Mouse (Mus musculus): Measurements from ENCODE around the gene Gli3.

The Gli3 gene

DNA sequence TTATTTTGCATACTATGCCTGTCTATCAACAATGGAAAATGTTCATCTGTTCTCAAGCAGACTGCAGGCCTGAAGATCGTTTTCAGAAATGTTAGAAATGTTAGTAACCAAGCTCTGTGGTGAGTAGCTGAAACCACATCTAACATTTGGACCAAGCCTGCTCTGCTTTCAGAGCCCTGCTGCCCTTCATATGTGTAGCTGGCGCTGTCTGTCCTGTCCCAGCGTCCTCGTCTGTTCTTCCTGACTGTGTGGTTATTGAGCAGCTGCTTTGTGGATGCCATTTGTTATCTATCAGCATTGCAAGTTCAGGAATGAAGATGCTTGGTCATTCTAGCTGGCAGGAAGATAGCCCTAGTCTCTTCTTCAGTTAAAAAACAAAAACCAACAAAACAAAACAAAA lies 35.3 kb downstream of the Gli3 start:
- no peak for DNase-seq

DNA sequence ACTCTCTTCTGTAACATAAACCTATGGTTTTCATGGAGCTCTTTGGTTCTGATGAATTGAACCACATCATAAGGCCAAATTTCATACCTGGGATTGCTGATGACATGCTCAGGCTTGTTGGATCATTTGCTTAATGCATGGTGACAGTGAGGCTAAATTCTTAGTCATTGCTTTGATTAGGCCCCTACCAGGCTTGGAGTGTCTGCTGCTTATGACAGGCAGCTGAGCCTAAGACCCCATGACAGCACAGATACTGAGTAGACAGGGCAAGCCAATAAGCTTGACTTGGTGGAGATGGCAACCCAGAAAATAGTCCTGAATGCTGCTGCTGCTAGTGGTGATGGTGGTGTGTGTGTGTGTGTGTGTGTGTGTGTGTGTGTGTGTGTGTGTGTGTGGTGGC lies 47.9 kb downstream of the Gli3 start:
- DNase-seq: no peak

DNA sequence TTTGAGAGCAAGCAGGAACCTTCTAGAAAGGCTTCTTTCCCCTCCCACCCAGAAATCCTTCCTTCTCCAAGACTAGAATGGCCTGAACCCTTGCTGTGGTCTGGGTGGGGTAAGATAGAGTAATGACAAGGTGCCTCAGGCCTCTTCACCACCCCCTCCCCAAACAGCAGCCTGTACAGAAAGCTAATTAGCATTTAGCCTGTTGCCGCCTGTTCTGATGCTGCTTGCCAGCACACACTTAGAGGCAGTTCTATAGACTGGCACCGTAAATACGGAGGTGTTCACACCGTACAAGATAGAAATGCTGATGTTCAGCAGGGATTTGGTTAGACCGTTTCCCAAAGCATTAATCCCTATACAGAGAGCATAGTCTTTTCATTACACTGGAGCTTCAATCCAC lies 50.1 kb downstream of the Gli3 start:
- no peak for DNase-seq

GRCm38 (mm10) chr13:15514082-15514481 lies 51.0 kb downstream of the Gli3 start:
- DNase-seq: no peak

- no peak for DNase-seq
Measured at GRCm38 (mm10) chr13:15517048-15517760, 54.2 kb downstream of the Gli3 start.

- no peak for DNase-seq
Measured at GRCm38 (mm10) chr13:15520353-15520752, 57.3 kb downstream of the Gli3 start.

- DNase-seq: no peak
Measured at GRCm38 (mm10) chr13:15522153-15522552, 59.1 kb downstream of the Gli3 start.

DNA sequence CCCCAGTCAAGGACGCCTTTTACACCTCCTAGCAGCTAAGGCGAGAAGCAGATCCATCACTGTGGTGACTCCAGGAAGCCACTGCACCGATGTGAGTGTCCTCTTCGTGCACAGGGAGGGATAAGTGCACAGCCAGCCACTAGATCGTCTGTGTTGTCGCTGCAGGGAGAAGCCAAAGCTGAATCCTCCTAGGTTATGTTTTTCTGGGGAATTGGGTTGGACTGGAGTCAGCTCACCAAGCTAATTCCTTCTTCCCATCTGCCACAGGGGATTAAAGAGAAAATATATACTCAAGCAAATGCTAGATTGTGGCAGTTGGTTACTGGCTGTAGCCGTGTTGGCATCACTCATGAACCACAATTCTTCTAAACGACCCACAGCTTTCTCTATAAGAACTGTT lies 61.2 kb downstream of the Gli3 start:
- no peak for DNase-seq

DNA sequence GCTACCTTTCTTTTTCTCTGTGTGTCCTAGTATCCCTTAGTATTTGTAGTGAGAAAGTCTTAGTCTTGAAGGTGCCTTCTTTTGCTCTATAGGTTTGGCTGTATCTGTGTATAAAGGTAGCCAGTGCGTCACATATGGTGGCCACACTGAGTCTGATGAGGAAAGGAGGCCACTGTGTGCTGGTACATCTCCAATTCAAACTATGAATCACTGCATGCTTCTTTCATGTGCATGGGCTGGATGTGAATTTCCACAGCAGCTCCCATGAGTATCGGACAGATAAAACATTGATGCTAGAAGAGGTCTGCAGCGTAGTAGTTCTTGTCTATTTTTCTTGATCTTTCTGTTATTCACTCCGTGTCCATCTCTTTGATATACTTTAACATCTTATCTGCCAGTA lies 63.7 kb downstream of the Gli3 start:
- DNase-seq: no peak

GRCm38 (mm10) chr13:15531568-15531967 lies 68.5 kb downstream of the Gli3 start:
- DNase-seq: no peak

DNA sequence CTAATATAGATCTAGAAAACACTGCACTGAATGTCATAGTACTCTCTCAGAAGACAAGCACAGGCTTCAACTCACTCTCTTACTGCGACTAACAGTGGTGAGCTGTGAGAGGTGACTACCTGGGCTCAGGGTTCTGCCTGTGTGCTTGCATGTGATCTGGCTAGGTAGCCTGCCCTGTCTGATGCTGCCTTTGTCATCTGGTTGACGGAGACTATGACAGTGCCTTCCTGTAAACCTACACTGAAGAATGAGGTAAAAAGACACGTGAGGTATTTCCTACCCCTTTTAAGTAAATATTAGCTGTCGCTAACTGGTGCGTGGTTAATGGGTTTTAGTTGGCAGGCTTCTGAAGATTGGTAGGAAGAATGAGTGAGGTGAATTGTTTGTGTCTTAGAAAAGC lies 74.2 kb downstream of the Gli3 start:
- DNase-seq: no peak

DNA sequence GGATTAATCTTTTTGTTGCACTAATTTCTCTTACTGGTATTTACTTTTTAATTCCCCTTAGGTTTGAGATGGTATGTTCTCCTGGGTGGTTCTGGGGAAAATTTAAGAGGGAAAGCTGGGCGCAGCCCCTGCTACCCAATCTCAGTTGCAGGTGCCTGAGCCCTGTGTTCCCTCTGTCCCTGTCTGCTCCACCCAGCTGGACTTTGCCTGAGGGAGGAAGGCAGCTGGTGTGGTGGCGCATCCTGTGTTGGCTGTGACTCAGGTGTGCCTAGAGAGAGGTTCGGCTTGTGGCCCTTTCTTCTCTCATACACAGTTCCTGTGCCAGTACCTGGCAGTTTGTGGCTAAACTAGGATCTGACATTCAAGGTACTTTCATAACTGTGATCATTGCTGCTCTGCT lies 74.6 kb downstream of the Gli3 start:
- no peak for DNase-seq

DNA sequence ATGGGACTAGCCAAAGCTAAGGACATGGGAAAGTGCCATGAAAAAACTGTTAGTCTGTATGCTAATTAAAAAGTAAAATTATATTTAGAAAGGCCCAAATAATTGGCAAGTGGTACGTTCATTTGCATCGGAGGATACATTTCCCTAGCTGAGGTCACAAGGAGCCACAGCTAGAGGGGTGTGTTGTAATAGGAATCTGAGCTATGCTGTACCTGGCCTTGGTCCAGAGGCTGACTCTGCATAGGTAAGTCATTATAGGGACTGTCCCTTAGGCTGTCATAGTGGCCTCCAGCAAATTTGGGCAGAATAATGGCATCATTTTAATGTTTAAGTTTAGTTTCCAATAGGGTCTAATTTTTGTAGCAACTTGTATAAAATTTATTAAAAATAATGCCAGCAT lies 75.4 kb downstream of the Gli3 start:
- DNase-seq: no peak

DNA sequence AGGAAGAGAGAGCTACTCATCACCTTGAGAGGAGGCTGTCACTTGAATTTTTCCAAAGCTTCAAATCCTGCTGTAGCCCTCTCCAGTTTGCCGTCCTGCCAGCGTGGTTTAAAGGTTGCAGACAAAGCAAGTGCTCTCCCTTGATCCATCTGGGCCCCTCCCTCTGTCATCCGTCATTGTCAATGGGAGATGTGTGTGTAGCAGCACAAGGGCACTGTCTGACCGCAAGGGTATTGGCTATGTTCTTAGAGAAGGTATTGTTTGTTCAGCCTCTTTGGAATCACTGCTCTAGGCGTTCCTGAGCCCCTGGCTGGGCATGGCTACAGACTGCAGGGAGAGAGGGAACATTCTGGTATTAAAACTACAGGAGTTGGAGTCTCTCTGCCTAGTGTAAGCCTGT lies 79.0 kb downstream of the Gli3 start:
- no peak for DNase-seq

DNA sequence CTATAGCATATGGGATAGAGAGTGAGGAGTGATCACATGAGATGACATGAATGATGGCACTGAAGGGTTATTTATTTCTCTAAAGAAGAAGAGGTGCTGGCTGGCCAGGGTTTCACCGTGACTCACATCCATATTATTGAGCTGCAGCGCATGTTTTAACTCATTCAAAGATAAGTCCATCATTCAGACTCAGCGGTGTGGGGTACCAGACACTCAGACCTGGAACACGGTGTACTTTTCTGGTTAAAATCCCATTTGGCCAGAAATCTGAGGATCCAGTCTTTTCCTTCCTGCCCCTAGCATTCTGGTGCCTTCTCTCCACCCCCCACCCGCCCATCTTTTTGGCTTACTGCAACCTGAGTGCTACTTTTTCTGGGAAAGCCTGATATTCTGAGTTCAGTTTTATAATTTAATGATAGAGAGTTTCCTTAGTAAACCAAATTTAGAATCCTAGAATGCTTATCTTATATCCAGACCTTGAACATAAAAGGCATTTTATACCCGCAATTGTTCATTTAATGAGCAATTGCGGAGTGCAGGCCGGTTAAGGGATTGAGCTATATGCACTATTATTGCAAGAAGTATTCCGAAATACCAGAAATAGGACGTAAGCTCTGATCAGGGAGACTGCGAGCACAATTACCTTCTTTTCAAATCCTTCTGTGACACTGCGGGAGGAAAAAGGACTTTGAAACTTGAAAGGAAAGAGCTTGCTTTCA lies 80.3 kb downstream of the Gli3 start:
- DNase-seq: no peak

GRCm38 (mm10) chr13:15543888-15544640 lies 81.0 kb downstream of the Gli3 start:
- DNase-seq: no peak

DNA sequence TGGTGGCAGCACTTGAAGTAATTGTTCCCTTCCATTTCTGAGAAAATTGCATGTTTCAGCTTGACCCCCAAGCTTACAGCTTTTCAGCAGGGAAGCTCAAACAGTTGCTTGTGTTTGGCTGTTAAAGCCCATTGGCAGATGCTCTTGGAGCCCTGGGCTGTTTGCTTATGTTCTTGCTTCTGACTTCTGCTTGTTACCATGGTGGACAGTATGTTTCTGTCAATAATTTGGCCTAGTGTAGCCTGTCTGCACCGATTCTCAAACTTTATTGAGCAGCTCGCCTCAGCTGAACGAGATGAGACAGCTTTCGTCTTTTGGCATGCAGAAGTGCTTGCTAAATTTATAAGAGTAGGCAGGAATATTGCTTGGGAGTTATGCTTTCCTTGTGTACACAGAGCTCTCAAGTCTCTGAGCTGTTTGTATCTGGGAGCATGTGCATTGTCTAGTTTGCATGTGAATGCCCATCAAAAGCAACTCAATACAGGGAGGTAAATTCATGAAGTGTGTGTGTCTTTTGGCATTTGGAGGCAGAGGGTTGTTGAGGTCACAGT lies 82.4 kb downstream of the Gli3 start:
- DNase-seq: no peak

DNA sequence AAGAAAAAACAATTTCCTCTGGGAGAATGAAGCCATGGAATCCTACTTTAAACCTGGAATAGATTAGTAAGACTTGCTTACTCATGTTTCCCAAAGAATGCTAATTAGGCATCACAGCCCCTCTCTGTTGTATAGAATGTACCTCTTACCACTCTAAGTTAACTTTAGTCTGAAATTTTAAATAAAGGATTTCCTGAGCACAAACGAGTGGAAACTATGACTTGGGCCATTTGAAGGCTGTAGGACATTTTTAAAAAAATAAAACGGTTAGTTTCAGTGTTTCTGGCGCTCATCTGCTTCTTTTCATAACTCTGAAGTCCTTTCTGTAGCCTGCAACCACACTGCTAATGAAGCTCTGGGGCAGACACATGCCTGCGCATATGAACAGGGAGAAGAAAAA lies 83.2 kb downstream of the Gli3 start:
- no peak for DNase-seq

GRCm38 (mm10) chr13:15549466-15549865 lies 86.4 kb downstream of the Gli3 start:
- no peak for DNase-seq

DNA sequence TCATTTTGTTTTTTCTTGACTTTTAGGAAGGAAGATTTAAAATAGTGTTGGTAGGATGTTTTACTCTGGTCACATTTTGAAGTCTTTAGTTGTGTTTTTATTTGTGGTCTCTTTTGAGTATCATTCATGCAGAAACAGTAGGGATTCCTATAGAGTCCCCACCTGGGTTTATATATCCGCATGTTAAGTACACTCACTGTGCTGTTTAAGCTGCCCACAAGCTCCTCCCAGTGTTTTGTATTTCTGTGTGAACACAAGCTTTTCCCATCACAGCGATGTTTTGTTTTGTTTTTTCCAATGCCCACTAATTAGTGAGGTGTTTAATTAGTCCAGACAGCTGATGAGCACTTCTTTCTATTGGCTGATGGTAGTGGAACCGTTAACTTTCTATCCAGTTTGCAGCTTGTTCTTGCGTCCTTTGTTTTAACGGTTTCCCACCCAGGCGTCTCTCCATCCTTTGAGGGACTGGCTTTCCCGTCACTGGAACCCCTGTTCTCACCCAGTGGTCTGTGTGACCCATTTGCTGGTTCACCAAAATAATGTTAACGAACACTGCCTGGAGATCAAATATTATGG lies 87.1 kb downstream of the Gli3 start:
- no peak for DNase-seq

- DNase-seq: no peak
Measured at GRCm38 (mm10) chr13:15550731-15551130, 87.7 kb downstream of the Gli3 start.

DNA sequence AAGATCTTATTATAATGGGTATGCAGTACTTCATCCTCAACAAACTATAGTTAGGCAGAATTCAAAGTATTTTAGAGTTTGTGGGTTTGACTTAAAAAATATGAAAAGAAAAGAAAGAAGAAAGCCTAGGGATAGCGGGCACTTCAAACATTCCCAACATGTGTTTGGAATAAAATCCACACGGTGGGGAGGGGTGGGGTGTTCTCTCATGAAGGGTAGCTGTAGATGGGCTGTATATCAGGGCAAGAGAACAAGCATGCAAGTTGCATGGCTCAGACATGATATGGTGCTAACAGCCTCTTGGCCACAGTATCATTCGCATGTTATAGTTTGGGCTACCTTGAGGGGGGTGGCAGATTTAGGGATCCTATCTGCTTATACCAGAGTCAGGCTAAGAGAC lies 89.0 kb downstream of the Gli3 start:
- DNase-seq: no peak

- no peak for DNase-seq
Measured at GRCm38 (mm10) chr13:15556646-15557098, 93.6 kb downstream of the Gli3 start.
